Mouse (Mus musculus) heart, postnatal 14 days (tissue): ENCODE results near the gene Olfr1423. TPM values are rescaled to one million over a fixed set of nuclear protein-coding genes. Genes with fewer than 3 reads are reported as not detected.

Experiments used
- total RNA-seq, 2 experiments: library from RNA; stranded (reverse); gene quantifications; 2 replicates each; pipeline ENCODE4 v1.2.3; 2021

Olfr1423 gene
- total RNA-seq, 2 experiments from 2014 or later, result not detected

Other genes with a start within 250 kb of the Olfr1423 start
- gene Stx3, start 221.9 kb downstream of the Olfr1423 start, total RNA-seq, result 1 to 10 TPM; 7.7 to 8.4 TPM
- not detected for gene Olfr1417, start 202.1 kb downstream of the Olfr1423 start, total RNA-seq
- gene Olfr1418, start 180.3 kb downstream of the Olfr1423 start, total RNA-seq, result not detected
- not detected for gene Olfr1419, start 166.2 kb downstream of the Olfr1423 start, total RNA-seq
- gene Olfr1420, start 154.8 kb downstream of the Olfr1423 start, total RNA-seq, result not detected
- 10 to 100 TPM; 26.2 to 28.2 TPM for gene Patl1, start 128.9 kb downstream of the Olfr1423 start, total RNA-seq
- 10 to 100 TPM; 81.3 to 85.1 TPM for gene Osbp, start 75.4 kb downstream of the Olfr1423 start, total RNA-seq
- gene Olfr1424, start 21.4 kb upstream of the Olfr1423 start, total RNA-seq, result not detected
- gene Olfr1425, start 36.4 kb upstream of the Olfr1423 start, total RNA-seq, result not detected
- not detected for gene Olfr1426, start 50.7 kb upstream of the Olfr1423 start, total RNA-seq
- not detected for gene Olfr1427, start 62.0 kb upstream of the Olfr1423 start, total RNA-seq
- gene Olfr1428, start 74.6 kb upstream of the Olfr1423 start, total RNA-seq, result not detected
- not detected for gene Olfr76, start 81.9 kb upstream of the Olfr1423 start, total RNA-seq
- not detected for gene Olfr1555-ps1, start 128.8 kb upstream of the Olfr1423 start, total RNA-seq
- not detected for gene Olfr1431, start 159.3 kb upstream of the Olfr1423 start, total RNA-seq
- gene Olfr1432, start 191.3 kb upstream of the Olfr1423 start, total RNA-seq, result not detected
- gene Olfr262, start 200.3 kb upstream of the Olfr1423 start, total RNA-seq, result not detected
- not detected for gene Olfr235, start 219.7 kb upstream of the Olfr1423 start, total RNA-seq
- not detected for gene Olfr1434, start 238.5 kb upstream of the Olfr1423 start, total RNA-seq